Mouse (Mus musculus): ENCODE measurements around the gene Cox7b.

GRCm38 (mm10) chrX:106001605-106002004 lies 13.9 kb upstream of the Cox7b start:
- TF ChIP-seq CHD2 (IDR thresholded peaks at IDR 0.05; ENCODE audit: low read depth, low read length) (no peak), MAFK (IDR thresholded peaks at IDR 0.05; ENCODE audit: insufficient read depth, low read depth, low read length) (no peak), ZNF384 (IDR thresholded peaks at IDR 0.05; ENCODE audit: low read depth, low read length) (no peak), ZC3H11A (IDR thresholded peaks at IDR 0.05; ENCODE audit: borderline replicate concordance, low read depth, low read length) (no peak)

Data from ES-E14 (cell line).